Mouse (Mus musculus) cerebellum, postnatal 10 days (tissue): ENCODE data around the gene Brip1.

Experiments used
- DNase-seq, 2 experiments: peaks; one replicate each; pipeline ENCODE4 v3.0.0; 2021; ENCODE audit warnings: mixed read lengths in 2 of 2

The Brip1 gene

GRCm38 (mm10) chr11:86201037-86201786 lies at the start of gene Brip1:
Brip1 (minus strand) TSS chr11:86201193.
- DNase-seq: peak; percentile 95

- no peak for DNase-seq
Observed at GRCm38 (mm10) chr11:86232446-86232845, 31.5 kb upstream of the Brip1 start.

GRCm38 (mm10) chr11:86231781-86232350 lies 30.9 kb upstream of the Brip1 start:
- no peak for DNase-seq

GRCm38 (mm10) chr11:86226646-86227180 lies 25.7 kb upstream of the Brip1 start:
- DNase-seq: no peak

DNA sequence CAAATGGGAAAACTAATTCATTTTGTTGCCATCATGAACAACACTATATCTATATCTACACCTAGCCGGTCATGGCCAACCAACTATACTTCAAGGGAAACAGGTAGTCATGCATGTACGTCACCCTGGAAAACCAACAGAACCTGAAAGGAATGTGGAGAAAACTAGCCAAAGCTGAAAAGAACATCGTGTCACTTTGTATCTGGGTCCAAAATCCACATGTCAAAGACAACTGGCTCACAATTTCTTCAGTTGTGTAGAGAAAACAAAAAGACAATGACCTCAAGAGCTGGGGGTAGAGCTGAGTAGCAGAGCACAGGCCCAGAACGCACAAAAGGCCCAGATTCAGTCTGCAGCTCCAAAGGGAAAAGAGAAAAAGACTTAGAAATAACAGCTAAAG lies 24.8 kb upstream of the Brip1 start:
- DNase-seq: no peak

DNA sequence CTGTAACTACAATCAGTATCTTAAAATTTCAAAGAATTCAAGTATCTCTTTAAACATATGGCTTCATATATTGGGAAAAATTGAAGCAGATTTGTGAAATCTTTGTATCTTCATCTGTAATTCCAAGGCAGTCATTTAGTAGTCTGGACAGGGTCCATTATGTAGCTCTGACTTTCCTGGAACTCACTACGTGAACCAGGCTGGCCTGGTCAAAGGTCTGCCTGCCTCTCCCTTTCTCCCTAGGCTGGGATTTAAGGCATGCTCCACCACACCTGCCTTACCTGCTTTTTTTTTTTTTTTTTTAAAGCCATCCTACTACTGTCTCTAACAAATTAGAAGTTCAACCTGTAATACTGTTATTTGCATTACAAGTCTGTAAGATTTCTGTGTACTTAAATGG lies 10.8 kb upstream of the Brip1 start:
- DNase-seq: no peak

GRCm38 (mm10) chr11:86209123-86209522 lies 8.1 kb upstream of the Brip1 start:
- DNase-seq: no peak

GRCm38 (mm10) chr11:86205876-86206275 lies 4.9 kb upstream of the Brip1 start:
- DNase-seq: no peak

- DNase-seq: no peak
Observed at GRCm38 (mm10) chr11:86205031-86205430, 4.0 kb upstream of the Brip1 start.

DNA sequence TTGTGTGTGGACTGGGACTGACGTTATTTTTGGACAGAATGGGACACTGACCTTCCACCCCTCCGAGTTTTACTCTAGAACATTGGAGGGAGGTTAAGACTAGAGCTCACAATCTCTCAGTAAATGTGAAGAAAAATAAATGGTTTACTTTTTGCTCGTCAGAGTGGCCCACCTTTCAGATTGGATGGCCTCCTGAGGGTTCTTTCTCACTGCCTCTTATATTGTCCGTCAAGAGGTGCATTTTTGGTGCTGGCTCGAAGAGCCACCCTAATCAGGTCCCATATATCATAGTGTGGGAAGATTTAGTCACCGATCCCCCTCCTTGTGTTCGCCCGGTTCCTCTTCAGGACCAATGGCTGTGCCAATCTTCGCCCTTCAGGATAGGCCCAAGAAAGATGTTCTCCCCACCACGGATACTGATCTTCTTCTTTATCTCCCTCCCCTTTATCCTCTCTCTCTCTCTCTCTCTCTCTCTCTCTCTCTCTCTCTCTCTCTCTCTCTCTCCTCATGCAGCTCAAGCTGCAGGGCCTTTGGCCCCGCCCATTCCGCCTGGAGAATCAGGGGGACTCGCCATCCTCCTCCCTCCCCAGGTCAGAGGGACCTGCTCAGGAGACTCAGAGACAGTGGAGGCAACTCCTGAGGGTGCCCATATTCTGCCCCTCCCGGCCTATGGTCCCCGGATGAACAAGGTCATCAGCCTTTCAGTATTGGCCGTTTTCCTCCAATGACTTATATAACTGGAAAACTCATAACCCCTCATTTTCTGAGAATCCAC lies 1.1 kb upstream of the Brip1 start:
- peak; percentile 27 to 38 for DNase-seq

GRCm38 (mm10) chr11:86200460-86201021 lies 452 bp downstream of the Brip1 start:
- no peak for DNase-seq

- DNase-seq: no peak
Observed at GRCm38 (mm10) chr11:86199733-86200132, 1.3 kb downstream of the Brip1 start.

DNA sequence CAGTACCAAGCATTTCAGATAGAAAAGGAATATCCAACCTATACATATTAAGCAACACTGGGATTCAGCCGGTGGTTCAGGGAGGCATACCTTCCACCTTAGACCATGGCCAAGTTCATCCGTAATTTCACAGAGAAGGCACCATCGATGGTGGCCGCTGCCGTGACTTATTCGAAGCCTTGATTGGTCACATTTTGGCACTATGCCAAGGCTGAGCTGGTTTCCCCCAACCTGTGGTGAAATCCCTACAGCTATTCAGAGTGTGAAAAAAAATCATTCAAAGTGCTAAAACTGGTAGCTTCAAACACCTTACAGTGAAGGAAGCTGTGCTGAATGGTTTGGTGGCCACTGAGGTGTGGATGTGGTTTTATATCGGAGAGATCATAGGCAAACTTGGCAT lies 15.8 kb downstream of the Brip1 start:
- DNase-seq: peak; percentile 32 to 42

GRCm38 (mm10) chr11:86175833-86176232 lies 25.2 kb downstream of the Brip1 start:
- DNase-seq: no peak

DNA sequence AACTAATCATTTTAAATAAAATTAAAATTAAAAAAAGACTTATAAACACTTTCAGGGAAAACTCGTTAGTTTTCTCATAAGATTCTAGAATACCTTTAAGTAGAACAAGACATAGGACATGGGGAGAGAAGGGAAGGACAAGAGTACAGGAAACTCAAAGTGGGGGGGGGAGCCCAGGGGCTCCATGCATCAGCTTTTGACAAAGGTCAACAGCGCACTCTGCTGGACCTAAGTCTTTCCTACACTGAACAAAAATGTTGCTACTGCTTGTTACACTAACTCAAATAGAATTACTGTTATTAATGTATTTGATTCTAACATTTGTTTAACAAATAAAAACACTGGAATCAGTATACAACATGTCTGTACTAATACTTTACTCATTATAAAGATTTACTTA lies 26.8 kb downstream of the Brip1 start:
- peak; percentile 77 for DNase-seq

DNA sequence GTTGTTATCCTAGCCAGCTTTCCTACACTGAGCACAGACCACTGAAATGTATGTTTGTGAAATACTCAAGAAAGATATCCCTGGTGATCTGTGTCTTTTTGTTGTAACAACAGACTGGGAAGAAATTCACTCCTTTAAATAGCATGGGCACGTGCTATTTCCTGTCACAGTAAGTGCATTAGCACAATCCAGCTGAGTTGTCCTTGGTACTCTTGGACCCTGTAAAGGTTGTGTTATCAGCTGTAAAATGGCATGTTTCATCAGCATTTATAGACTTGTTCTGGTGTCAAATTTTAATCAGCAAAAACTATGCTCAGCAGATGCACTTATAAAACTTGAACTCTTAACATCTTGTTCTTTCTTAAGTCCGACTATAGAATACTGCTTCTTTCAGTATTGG lies 30.2 kb downstream of the Brip1 start:
- DNase-seq: no peak

DNA sequence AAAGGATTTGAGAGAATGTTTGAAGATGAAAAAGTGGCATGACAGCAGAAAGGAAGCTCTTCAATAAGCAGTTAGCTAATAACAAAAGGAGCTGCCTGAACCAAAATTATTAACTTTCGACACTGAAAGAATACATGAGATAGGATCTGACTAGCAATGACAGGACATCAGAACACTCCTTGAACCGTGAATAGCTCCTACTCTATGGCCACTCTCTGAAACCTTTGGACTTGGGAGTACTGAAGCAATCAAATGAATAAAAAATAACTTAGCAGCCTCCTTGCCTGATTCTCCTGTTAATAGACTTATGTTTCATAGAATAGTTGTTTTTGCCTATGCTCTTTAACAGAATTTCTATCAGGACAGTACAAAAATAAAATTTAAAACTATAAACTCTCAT lies 40.7 kb downstream of the Brip1 start:
- DNase-seq: no peak

GRCm38 (mm10) chr11:86158950-86159349 lies 42.0 kb downstream of the Brip1 start:
- DNase-seq: no peak

- DNase-seq: no peak
Observed at GRCm38 (mm10) chr11:86155638-86156037, 45.4 kb downstream of the Brip1 start.

- DNase-seq: no peak
Observed at GRCm38 (mm10) chr11:86131324-86131723, 69.7 kb downstream of the Brip1 start.

DNA sequence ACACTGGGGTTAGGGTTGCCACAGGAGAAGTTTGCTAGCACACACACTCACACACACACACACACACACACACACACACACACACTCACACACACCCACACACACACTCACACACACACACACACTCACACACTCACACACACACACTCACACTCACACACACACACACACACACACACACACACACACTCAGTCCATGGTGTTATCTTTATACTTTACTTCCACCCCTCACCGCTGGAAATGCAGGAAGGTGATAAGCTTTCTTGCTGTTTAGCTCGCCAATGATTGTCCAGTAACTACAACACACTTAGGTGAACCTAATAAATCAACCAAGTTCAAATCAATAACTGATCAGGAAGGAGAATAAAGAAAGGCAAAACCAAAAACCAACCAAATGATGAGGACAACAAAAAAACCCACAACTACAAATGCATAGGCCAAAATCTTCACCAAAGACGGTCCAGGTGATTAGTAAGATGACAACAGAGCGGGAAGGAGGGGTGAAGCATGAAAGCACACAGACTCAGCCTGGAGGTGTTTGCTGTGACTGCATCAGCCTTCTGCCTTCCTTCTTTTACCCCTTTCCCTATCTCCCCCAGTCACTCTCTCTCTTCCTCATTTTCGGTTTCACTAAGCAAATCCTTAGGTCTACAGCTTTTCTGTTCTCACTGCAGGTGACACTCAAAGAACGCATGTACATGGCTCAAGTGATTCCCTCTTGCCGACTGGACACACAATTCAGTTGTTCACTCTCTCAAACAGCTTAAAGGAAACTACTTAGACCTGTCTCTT lies 83.7 kb downstream of the Brip1 start:
- no peak for DNase-seq

DNA sequence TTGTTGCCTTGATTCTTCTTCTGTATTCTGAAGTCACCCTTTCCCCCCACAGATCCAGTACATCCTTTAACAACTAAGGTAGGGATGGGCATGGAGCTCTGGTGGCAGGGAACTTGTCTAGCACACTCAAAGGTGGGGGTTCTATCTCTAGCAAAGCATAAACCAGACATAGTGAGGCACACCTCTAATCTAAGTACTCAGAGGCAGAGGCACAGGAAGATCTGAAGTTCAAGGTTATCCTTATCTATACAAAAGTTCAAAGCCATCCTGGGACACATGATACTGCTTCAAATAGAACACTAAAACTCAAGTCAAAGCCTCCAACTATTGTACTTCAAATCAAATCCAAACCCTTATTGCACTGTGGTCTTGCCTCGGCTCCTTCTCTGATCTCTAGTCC lies 85.0 kb downstream of the Brip1 start:
- no peak for DNase-seq
